Mouse (Mus musculus): Measurements from ENCODE around the gene Sult6b1. TPM values are rescaled to one million over a fixed set of nuclear protein-coding genes. Genes with fewer than 3 reads are reported as not detected.

Gene Sult6b1
- polyA plus RNA-seq, 1 experiment from 2014 or later: 0.20 TPM

DNA sequence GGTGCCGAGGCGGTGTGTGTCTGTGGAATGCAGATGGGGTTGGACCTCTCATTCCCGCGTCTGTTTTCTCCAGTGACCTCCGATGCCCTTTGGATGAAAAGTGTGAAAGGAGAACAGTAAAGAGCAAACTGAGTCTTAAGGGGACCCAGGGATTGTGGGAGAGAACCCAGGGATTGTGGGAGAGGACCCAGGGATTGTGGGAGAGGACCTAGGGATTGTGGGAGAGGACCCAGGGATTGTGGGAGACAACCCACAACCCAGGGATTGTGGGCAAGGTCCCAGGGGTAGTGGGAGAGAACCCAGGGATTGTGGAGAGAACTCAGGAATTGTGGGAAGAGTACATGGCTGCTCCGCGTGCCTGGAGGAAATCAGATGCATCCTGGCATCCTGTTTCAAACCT is 11.8 kb downstream of the Sult6b1 start:
- Histone ChIP-seq H3K4me3 (ENCODE audit: low read length) (no peak overlapping the region), H3K4me2 (replicated peaks; ENCODE audit: low read depth, low read length) (no peak overlapping the region), H3K36me3 (ENCODE audit: control insufficient read depth, insufficient read depth, low read length) (no peaks in the 10 kb centered on the region), H3K4me1 (ENCODE audit: control insufficient read depth, insufficient read depth, low read length) (no peaks in the 10 kb centered on the region), H3K9ac (ENCODE audit: low read depth, low read length) (no peak overlapping the region), H3K9me3 (ENCODE audit: control insufficient read depth, low read length) (no peaks in the 10 kb centered on the region), H3K27me3 (ENCODE audit: control insufficient read depth, insufficient read depth, low read length) (no peaks in the 10 kb centered on the region), H3K27ac (ENCODE audit: low read depth, low read length) (no peak overlapping the region)
- ATAC-seq (ENCODE audit: low FRiP score, low TSS enrichment): no peak
- 88% methylated on average over 7 of the region's 7 CpGs for WGBS

DNA sequence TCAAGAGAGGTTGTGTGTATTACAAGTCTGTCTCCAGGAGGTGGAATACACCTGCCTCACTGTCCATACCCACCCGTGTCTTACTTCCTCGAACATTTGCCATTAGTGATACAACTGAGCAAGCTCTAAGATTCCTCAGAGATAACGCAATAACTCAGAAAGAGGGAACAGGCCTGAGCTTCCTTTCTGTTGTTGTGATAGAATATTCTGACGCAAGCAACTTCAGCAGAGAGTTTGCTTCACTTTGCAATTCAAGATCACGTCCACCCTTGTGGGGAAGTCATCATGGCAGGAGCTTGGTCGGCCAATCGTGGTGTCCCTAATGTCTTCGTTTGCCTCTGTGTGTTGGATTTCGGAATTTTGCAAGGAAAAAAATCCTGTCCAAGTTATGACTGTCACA is 15.8 kb downstream of the Sult6b1 start:
- no peak overlapping the region for H3K4me3 ChIP-seq (ENCODE audit: low read length)
- no peaks in the 10 kb centered on the region for H3K4me1 ChIP-seq (ENCODE audit: control insufficient read depth, insufficient read depth, low read length)
- WGBS: 79% methylated on average over 9 of the region's 9 CpGs
- no peaks in the 10 kb centered on the region for H3K9me3 ChIP-seq (ENCODE audit: control insufficient read depth, low read length)
- no peaks in the 10 kb centered on the region for H3K36me3 ChIP-seq (ENCODE audit: control insufficient read depth, insufficient read depth, low read length)
- no peak for ATAC-seq (ENCODE audit: low FRiP score, low TSS enrichment)
- H3K9ac ChIP-seq (ENCODE audit: low read depth, low read length): no peak overlapping the region
- no peak overlapping the region for H3K27ac ChIP-seq (ENCODE audit: low read depth, low read length)
- H3K27me3 ChIP-seq (ENCODE audit: control insufficient read depth, insufficient read depth, low read length): no peaks in the 10 kb centered on the region
- no peak overlapping the region for H3K4me2 ChIP-seq (replicated peaks; ENCODE audit: low read depth, low read length)

DNA sequence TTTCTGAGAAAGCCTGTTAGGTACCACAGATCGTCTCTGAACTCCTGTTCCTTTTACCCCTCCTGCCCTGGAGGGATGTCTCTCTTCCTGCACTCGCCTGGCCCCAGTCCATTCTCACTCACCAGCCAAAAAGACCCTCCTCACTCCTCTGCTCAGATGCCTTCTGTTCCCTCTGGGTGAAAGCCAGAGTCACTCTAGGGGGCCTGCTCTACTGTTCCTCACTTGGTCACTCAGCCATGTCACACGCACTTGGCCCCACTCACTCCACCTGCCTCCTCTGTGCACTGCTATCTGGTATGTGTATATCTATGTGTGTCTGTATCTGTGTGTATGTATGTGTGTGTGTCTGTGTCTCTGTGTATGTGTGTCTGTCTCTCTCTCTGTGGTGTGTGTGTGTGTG is 17.6 kb downstream of the Sult6b1 start:
- no peak overlapping the region for H3K4me3 ChIP-seq (ENCODE audit: low read length)
- H3K4me1 ChIP-seq (ENCODE audit: control insufficient read depth, insufficient read depth, low read length): no peaks in the 10 kb centered on the region
- H3K27ac ChIP-seq (ENCODE audit: low read depth, low read length): no peak overlapping the region
- WGBS: 53% methylated on average over 3 of the region's 3 CpGs
- H3K9me3 ChIP-seq (ENCODE audit: control insufficient read depth, low read length): no peaks in the 10 kb centered on the region
- no peaks in the 10 kb centered on the region for H3K36me3 ChIP-seq (ENCODE audit: control insufficient read depth, insufficient read depth, low read length)
- no peak overlapping the region for H3K4me2 ChIP-seq (replicated peaks; ENCODE audit: low read depth, low read length)
- H3K27me3 ChIP-seq (ENCODE audit: control insufficient read depth, insufficient read depth, low read length): no peaks in the 10 kb centered on the region
- H3K9ac ChIP-seq (ENCODE audit: low read depth, low read length): no peak overlapping the region
- ATAC-seq (ENCODE audit: low FRiP score, low TSS enrichment): no peak

DNA sequence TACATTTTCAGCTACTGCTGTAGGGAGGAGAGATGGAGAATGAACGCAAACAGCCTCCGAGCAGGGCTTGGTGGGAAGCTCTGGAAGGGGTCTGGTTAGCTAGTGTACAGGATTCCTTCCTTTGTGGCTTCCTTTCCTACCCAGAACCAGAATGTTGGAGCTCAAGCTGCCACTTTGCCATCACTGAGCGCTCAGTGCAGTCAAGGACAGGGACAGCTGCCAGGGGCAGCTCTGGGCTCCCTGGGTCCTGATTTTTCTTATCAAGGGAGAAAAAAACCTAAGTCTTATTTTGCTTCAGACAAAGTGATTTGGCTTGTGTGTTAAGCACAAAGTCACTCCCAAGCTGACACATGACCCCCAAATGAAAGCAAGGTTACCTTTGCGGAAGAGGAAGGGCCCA is 18.2 kb downstream of the Sult6b1 start:
- H3K27ac ChIP-seq (ENCODE audit: low read depth, low read length): no peak overlapping the region
- 85% methylated on average over 4 of the region's 4 CpGs for WGBS

DNA sequence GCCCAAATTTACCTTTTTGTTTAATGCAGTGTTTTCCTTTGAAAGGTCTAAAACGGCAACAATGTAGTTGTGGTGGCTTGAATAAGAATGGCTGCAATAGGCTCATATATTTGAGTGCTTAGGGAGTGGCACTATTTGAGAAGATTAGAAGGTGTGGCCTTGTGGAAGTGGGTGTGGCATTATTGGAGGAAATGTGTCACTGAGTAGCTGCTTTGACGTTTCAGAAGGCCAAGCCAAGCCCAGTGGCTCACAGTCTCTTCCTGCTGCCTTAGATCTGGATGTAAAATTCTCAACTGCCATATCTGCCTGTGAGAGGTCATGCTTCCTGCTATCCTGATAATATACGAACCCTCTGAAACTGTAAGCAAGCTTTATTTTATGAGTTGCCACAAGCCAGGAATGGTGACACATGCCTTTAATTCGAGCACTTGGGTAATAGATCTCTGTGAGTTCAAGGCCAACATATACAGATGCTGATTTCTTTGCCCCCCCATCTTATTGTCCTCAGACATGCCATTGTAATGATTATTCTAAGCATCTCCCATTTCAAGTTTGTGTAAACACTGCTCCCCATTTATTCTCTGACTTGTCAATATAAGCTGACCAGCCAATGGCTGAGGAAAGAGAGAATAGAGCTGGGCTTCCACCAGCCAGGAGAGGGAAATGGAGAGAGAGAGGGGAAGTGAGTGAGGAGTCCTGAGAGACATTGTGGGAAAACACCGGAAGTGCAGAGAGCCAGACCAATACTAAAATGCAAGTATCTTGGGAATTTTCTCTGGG is 21.3 kb downstream of the Sult6b1 start:
- no peaks in the 10 kb centered on the region for H3K36me3 ChIP-seq (ENCODE audit: control insufficient read depth, insufficient read depth, low read length)
- H3K9me3 ChIP-seq (ENCODE audit: control insufficient read depth, low read length): no peaks in the 10 kb centered on the region
- no peak overlapping the region for H3K27ac ChIP-seq (ENCODE audit: low read depth, low read length)
- H3K9ac ChIP-seq (ENCODE audit: low read depth, low read length): no peak overlapping the region
- peaks cover 8% of the 10 kb centered on the region; the same call in 1 of the 2 replicates for H3K4me1 ChIP-seq (ENCODE audit: control insufficient read depth, insufficient read depth, low read length)
- H3K27me3 ChIP-seq (ENCODE audit: control insufficient read depth, insufficient read depth, low read length): no peaks in the 10 kb centered on the region
- no peak overlapping the region for H3K4me3 ChIP-seq (ENCODE audit: low read length)
- 77% methylated on average over 5 of the region's 5 CpGs for WGBS
- no peak for ATAC-seq (ENCODE audit: low FRiP score, low TSS enrichment)
- H3K4me2 ChIP-seq (replicated peaks; ENCODE audit: low read depth, low read length): no peak overlapping the region

More for the DNA sequence above, 18.2 kb downstream of the Sult6b1 start:
- ATAC-seq (ENCODE audit: low FRiP score, low TSS enrichment): no peak
- H3K27me3 ChIP-seq (ENCODE audit: control insufficient read depth, insufficient read depth, low read length): no peaks in the 10 kb centered on the region
- no peaks in the 10 kb centered on the region for H3K4me1 ChIP-seq (ENCODE audit: control insufficient read depth, insufficient read depth, low read length)
- no peaks in the 10 kb centered on the region for H3K36me3 ChIP-seq (ENCODE audit: control insufficient read depth, insufficient read depth, low read length)
- no peak overlapping the region for H3K9ac ChIP-seq (ENCODE audit: low read depth, low read length)
- no peaks in the 10 kb centered on the region for H3K9me3 ChIP-seq (ENCODE audit: control insufficient read depth, low read length)
- H3K4me2 ChIP-seq (replicated peaks; ENCODE audit: low read depth, low read length): no peak overlapping the region
- no peak overlapping the region for H3K4me3 ChIP-seq (ENCODE audit: low read length)

DNA sequence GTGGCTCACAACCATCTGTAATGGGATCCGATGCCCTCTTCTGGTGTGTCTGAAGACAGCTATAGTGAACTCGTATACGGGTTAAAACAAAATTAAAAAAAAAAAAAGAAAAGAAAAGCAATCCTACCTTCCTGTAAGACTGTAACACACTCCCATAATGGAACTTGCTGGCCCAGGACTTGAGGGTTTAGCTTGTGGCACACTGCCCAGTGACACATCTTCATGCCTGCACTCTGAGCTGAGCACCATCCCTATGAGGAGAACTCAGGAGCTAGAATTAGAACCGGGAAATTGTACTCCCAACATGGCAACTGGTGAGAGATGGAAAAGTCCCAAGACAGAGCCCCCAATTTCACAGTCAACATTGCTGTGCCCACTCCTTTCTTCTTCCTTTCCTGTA is 23.5 kb downstream of the Sult6b1 start:
- WGBS: 90% methylated on average over 4 of the region's 4 CpGs
- H3K9me3 ChIP-seq (ENCODE audit: control insufficient read depth, low read length): no peaks in the 10 kb centered on the region
- ATAC-seq (ENCODE audit: low FRiP score, low TSS enrichment): no peak
- H3K4me1 ChIP-seq (ENCODE audit: control insufficient read depth, insufficient read depth, low read length): peaks cover 8% of the 10 kb centered on the region; the same call in 1 of the 2 replicates
- no peak overlapping the region for H3K27ac ChIP-seq (ENCODE audit: low read depth, low read length)
- no peaks in the 10 kb centered on the region for H3K36me3 ChIP-seq (ENCODE audit: control insufficient read depth, insufficient read depth, low read length)
- no peak overlapping the region for H3K4me3 ChIP-seq (ENCODE audit: low read length)
- no peak overlapping the region for H3K9ac ChIP-seq (ENCODE audit: low read depth, low read length)
- H3K27me3 ChIP-seq (ENCODE audit: control insufficient read depth, insufficient read depth, low read length): no peaks in the 10 kb centered on the region
- H3K4me2 ChIP-seq (replicated peaks; ENCODE audit: low read depth, low read length): no peak overlapping the region

DNA sequence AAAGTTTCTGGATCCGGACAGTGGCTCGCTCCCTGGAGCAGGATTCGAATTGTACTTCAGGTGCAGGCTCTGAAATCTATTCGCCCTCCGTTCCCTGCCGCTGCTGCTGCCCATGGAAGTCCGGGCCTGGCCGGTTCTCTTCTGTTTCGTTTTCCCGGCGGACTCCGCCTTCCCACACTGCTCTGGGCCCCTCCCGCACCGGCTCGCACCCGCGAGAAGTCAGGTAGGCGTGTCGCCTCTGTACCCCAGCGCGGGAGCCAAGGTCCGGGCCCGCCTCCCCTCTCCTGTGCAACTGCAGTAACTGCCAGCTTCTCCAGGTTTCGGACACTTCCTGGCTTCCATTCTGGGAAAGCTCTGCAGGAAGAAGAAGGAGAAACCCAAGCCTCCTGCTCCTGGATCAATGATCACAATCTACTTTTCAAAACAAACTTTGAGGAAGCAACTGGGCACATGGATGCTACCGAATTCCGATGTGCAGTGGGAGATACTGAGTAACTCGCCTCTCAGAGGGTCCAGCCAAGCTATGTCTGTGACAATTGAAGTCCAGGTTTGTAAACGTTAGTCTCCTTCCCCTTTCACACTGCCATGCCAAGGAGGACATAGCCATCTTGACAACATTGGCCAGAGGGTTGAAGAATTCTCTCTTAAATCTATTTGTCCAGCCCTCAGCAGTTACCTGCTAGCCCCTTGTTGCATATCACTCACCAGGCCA is 24.2 kb downstream of the Sult6b1 start, which contains the start of gene Eif2ak2:
Gene Eif2ak2 (minus strand): TSS at position 173 of the 712 bp plus-strand sequence.
- peak; percentile 99 for ATAC-seq (ENCODE audit: low FRiP score, low TSS enrichment)
- Histone ChIP-seq H3K4me1 (ENCODE audit: control insufficient read depth, insufficient read depth, low read length) (peaks cover 8% of the 10 kb centered on the region; the same call in 1 of the 2 replicates), H3K4me3 (ENCODE audit: low read length) (peak within 1 kb of the TSS; percentile 66), H3K4me2 (replicated peaks; ENCODE audit: low read depth, low read length) (peak within 1 kb of the TSS; percentile 60), H3K9ac (ENCODE audit: low read depth, low read length) (peak within 1 kb of the TSS; percentile 78), H3K27me3 (ENCODE audit: control insufficient read depth, insufficient read depth, low read length) (no peaks in the 10 kb centered on the region), H3K36me3 (ENCODE audit: control insufficient read depth, insufficient read depth, low read length) (peaks cover 5% of the 10 kb centered on the region; the same call in 1 of the 2 replicates), H3K27ac (ENCODE audit: low read depth, low read length) (peak within 1 kb of the TSS; percentile 69; the same call in 1 of the 2 replicates), H3K9me3 (ENCODE audit: control insufficient read depth, low read length) (no peaks in the 10 kb centered on the region)
- under 1% methylated on average over 28 of the region's 28 CpGs for WGBS

DNA sequence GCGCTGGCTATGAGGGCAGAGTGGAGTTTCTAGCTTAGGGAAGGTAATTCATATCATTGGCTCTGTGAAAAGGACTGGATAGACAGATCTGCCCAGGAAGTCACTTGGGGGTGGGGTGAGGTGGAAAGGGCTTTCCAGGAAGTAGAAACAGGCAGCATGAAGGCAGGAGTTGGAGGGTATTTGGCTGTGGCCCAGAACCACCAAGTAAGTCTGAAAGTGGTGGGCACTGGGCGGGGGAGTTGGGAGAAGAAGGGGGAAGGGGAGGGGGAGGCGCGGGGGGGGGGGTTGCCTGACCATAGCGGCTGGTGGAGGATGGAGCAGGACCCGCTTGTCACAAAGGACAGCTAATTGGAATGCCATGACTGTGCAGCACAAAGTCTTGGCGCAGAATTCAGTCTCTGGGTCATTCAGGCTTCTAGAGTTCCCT is 24.9 kb downstream of the Sult6b1 start:
- Histone ChIP-seq H3K27me3 (ENCODE audit: control insufficient read depth, insufficient read depth, low read length) (no peaks in the 10 kb centered on the region), H3K4me3 (ENCODE audit: low read length) (peak overlapping the region; percentile 66), H3K4me1 (ENCODE audit: control insufficient read depth, insufficient read depth, low read length) (peaks cover 8% of the 10 kb centered on the region; the same call in 1 of the 2 replicates), H3K27ac (ENCODE audit: low read depth, low read length) (peak overlapping the region; percentile 69; the same call in 1 of the 2 replicates), H3K9ac (ENCODE audit: low read depth, low read length) (peak overlapping the region; percentile 78), H3K36me3 (ENCODE audit: control insufficient read depth, insufficient read depth, low read length) (peaks cover 9% of the 10 kb centered on the region; the same call in 1 of the 2 replicates), H3K9me3 (ENCODE audit: control insufficient read depth, low read length) (no peaks in the 10 kb centered on the region), H3K4me2 (replicated peaks; ENCODE audit: low read depth, low read length) (peak overlapping the region; percentile 60)
- peak; percentile 50 for ATAC-seq (ENCODE audit: low FRiP score, low TSS enrichment)
- WGBS: 13% methylated on average over 5 of the region's 7 CpGs

DNA sequence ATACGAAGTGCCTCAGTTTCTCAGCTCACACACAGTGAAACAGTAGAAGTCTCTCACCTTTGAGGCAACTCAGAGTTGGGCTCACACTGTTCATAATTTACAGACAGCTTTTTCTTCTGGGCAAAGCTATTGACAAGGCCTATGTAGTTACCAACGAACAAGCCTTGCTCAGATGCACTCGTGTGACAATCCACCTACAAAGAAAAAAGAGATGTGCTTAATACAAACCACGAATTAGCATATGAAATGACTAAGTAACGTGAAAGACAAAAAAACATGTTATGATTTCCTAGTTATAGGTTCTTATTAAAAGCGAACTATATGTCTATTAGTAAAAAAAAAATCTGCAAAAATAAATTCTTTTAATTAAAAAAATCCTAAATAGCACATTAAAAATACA is 32.9 kb downstream of the Sult6b1 start:
- WGBS: 94% methylated on average over 6 of the region's 6 CpGs
- Histone ChIP-seq H3K4me3 (ENCODE audit: low read length) (no peak overlapping the region), H3K9ac (ENCODE audit: low read depth, low read length) (no peak overlapping the region), H3K9me3 (ENCODE audit: control insufficient read depth, low read length) (no peaks in the 10 kb centered on the region), H3K27ac (ENCODE audit: low read depth, low read length) (no peak overlapping the region), H3K4me1 (ENCODE audit: control insufficient read depth, insufficient read depth, low read length) (no peaks in the 10 kb centered on the region), H3K27me3 (ENCODE audit: control insufficient read depth, insufficient read depth, low read length) (no peaks in the 10 kb centered on the region), H3K4me2 (replicated peaks; ENCODE audit: low read depth, low read length) (no peak overlapping the region), H3K36me3 (ENCODE audit: control insufficient read depth, insufficient read depth, low read length) (peaks cover 15% of the 10 kb centered on the region; the same call in 1 of the 2 replicates)
- ATAC-seq (ENCODE audit: low FRiP score, low TSS enrichment): no peak
